Mouse (Mus musculus) midbrain, embryonic 15.5 days (tissue): ENCODE data around the gene Maml1. TPM values are rescaled to one million over a fixed set of nuclear protein-coding genes. Genes with fewer than 3 reads are reported as not detected.
"Not testable (repeated sequence)": the region's sequence is repeated elsewhere in the genome, so short reads cannot be mapped to it uniquely, and the experiment has no call there.

Experiments
- ATAC-seq: fragments of 200-750 bp; cut with Nextera tagmentation; replicated peaks from 2 replicates; pipeline ENCODE4 v1.8.0; 2017; ENCODE audit warnings: moderate TSS enrichment
- H3K27ac ChIP-seq: fragments of 300-500 bp; sonication (generic); 2 replicates; pipeline ENCODE4 v1.5.1; 2015; ENCODE audit warnings: mild to moderate bottlenecking, inconsistent platforms
- H3K27me3 ChIP-seq: fragments of 300-500 bp; sonication (generic); replicated peaks from 2 replicates; pipeline ENCODE4 v1.6.1; 2015; ENCODE audit warnings: inconsistent platforms
- H3K36me3 ChIP-seq: fragments of 300-500 bp; sonication (generic); replicated peaks from 2 replicates; pipeline ENCODE4 v1.6.1; 2015; ENCODE audit warnings: inconsistent platforms
- H3K4me1 ChIP-seq: fragments of 300-500 bp; sonication (generic); 2 replicates; pipeline ENCODE4 v1.6.1; 2015; ENCODE audit warnings: inconsistent platforms
- H3K4me2 ChIP-seq: fragments of 300-500 bp; sonication (generic); 2 replicates; pipeline ENCODE4 v1.6.1; 2015; ENCODE audit warnings: inconsistent platforms, mild to moderate bottlenecking, moderate library complexity
- H3K4me3 ChIP-seq: fragments of 300-500 bp; sonication (generic); 2 replicates; pipeline ENCODE4 v1.5.1; 2015; ENCODE audit warnings: mild to moderate bottlenecking, inconsistent platforms
- H3K9ac ChIP-seq: fragments of 300-500 bp; sonication (generic); 2 replicates; pipeline ENCODE4 v1.6.1; 2015; ENCODE audit warnings: mild to moderate bottlenecking, inconsistent platforms
- H3K9me3 ChIP-seq: fragments of 300-500 bp; sonication (generic); 2 replicates; pipeline ENCODE4 v1.6.1; 2016; ENCODE audit warnings: inconsistent platforms
- WGBS: fragments of 180-500 bp; shearing (Covaris S2); methylation state at CpG from one replicate; pipeline ENCODE4 v1.1.7; 2015; ENCODE audit warnings: mixed read lengths; 5-methylcytosine and 5-hydroxymethylcytosine counted together
- polyA plus RNA-seq: library from polyadenylated mRNA; unstranded; fragments of >200 nt; fragmentation: Nextera tagmentation; extraction: Ambion mirVana; gene quantifications from 2 replicates; pipeline ENCODE4 v1.2.1, GENCODE M21; 2015

Gene Maml1
- polyA plus RNA-seq, 1 experiment from 2014 or later, result 3.8 TPM

- Histone ChIP-seq H3K9ac (no peak overlapping the region), H3K27me3 (no peaks in the 10 kb centered on the region), H3K27ac (no peak overlapping the region), H3K4me1 (peaks cover 38% of the 10 kb centered on the region), H3K4me2 (no peak overlapping the region), H3K9me3 (no peaks in the 10 kb centered on the region), H3K4me3 (no peak overlapping the region), H3K36me3 (no peaks in the 10 kb centered on the region)
- no peak for ATAC-seq
- WGBS, result 93% methylated on average over 6 of the region's 6 CpGs
These were observed 29.1 kb upstream of the Maml1 start for GRCm38 (mm10) chr11:50321239-50321638.

GRCm38 (mm10) chr11:50319343-50319742, 27.2 kb upstream of the Maml1 start:
- ATAC-seq, H3K27me3 ChIP-seq, H3K4me2 ChIP-seq, H3K9ac ChIP-seq, H3K36me3 ChIP-seq, H3K4me3 ChIP-seq, H3K9me3 ChIP-seq, H3K27ac ChIP-seq: not testable (repeated sequence)
- peaks cover 34% of the 10 kb centered on the region for H3K4me1 ChIP-seq
- 89% methylated on average over 4 of the region's 4 CpGs for WGBS

DNA sequence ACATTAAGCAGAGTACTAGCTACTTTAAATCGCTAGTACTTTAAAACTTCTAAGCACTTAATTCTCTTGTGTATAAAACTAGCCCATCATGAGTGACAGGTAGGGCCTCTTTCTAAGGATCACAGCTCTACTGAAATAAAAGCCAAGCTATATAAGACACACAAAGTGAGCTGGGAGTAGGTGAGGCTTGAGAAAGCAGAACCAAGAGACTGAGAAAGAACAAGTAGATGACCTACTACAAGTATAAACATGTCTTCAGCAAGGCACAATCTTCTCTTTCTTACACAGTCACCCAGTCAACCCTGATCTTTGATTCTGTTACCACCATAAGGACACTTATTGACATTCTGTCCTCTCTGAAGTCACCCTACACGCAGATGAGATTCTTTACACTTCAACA, 20.7 kb upstream of the Maml1 start:
- H3K27me3 ChIP-seq, result no peaks in the 10 kb centered on the region
- H3K9ac ChIP-seq, result no peak overlapping the region
- WGBS, result 81% methylated on average over 2 of the region's 2 CpGs
- H3K4me1 ChIP-seq, result no peaks in the 10 kb centered on the region
- no peaks in the 10 kb centered on the region for H3K9me3 ChIP-seq
- no peak overlapping the region for H3K4me2 ChIP-seq
- no peak overlapping the region for H3K27ac ChIP-seq
- ATAC-seq, result no peak
- H3K4me3 ChIP-seq, result no peak overlapping the region
- peaks cover 18% of the 10 kb centered on the region for H3K36me3 ChIP-seq

DNA sequence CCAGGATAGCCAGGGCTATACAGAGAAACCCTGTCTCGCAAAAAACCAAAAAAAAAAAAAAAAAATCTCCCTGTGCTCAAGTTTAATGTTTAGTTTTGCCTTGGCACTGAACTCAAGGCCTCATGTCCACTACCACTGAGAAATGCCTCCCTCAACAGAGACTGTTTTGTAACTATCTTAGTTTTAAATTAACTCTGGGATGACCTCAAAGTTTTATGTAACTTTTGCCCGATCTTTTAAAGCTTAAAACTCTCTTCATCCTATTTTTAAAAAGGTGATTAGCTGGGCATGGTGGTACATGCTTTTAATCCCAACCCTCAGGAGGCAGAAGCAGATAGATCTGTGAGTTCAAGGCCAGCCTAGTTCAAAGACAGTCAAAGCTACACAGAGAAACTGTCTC, 11.3 kb upstream of the Maml1 start:
- 97% methylated on average over 2 of the region's 2 CpGs for WGBS
- Histone ChIP-seq H3K9ac (no peak overlapping the region), H3K27ac (no peak overlapping the region), H3K4me3 (no peak overlapping the region), H3K27me3 (no peaks in the 10 kb centered on the region), H3K4me1 (no peaks in the 10 kb centered on the region), H3K9me3 (no peaks in the 10 kb centered on the region), H3K4me2 (no peak overlapping the region), H3K36me3 (peaks cover 60% of the 10 kb centered on the region)
- ATAC-seq, result no peak

DNA sequence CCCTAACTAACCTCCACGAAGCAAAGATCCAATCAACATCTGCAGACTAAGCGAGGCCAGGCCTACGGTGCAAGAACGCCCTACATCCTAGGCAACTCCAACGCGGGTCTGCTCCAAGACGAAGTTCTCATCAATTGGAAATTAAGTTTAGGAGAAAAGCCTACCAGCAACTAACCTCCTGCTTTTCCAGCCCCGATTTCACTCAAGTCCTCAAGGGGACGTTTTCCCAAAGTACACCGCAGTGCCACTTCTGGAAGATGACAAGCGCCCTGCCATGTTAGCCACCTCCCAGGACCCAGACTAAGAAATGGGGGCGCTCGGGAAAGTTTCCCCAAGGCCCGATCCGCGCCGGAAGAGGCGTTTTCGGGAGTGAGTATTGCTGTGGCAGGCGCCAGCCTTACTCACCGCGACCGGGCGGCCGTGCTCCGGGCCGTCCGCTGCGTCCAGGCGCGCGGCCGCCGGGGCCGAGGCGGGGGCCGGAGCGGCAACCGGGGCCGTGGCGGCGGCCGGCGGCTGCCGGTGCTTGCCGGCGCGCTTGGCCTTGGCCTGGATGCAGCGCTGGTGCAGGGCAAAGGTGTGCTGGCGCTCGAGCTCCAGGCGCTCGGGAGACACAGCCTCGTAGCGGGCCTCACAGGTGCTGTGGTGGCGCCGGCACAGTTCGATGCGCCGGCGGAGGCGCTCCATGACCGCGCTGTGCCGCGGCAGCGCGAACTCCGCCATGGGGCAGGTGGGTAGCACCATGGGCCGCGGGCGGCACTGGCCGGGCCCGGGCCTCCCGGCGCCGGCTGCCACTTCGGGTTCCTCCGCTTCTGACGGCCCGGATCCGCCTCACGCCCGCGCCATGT, 568 bp downstream of the Maml1 start:
- Histone ChIP-seq H3K4me1 (peaks cover 34% of the 10 kb centered on the region), H3K9me3 (no peaks in the 10 kb centered on the region), H3K4me3 (peak overlapping the region; percentile 76), H3K36me3 (peaks cover 20% of the 10 kb centered on the region), H3K4me2 (peak overlapping the region; percentile 79), H3K27ac (peak overlapping the region; percentile 96), H3K9ac (peak overlapping the region; percentile 66), H3K27me3 (no peaks in the 10 kb centered on the region)
- whole genome bisulfite sequencing, result 0% methylated on average over 84 of the region's 85 CpGs
- ATAC-seq, result peak; percentile 86

DNA sequence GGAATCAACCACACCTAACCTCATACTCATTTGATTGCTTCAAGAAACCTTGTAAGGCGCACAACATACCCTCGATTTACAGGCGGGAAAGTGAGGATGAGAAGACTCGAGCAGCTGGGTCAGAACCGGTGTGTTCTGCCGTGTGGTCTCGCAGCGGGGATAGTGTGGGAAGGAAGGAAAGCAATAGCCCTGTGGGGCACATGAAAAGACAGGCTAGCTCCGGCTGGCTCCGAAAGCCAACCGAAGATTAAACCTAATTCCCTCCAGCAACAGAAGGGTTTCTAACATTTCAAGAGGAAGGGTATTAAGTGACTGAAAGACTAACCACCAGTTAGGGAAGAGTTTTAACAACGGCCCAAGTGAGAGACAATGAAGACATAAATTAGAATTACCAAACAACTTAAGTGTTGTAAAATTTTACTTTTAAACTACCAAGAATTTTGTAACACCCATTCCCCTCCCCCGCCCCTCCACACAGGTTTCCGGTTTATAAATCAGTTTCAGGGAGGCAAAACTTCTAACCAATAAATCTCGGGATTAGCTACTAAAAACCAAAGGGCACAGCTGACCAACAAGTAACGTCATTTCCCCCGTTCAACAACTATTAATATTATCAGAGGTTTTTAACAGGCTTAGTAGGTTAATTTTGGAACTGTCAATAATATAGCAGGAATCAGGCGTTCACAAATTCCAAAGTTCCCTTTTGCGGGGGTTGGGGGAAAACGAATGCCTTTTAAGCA, 1.5 kb downstream of the Maml1 start:
- H3K4me1 ChIP-seq, result peaks cover 34% of the 10 kb centered on the region
- H3K4me2 ChIP-seq, result peak overlapping the region; percentile 79
- no peaks in the 10 kb centered on the region for H3K27me3 ChIP-seq
- H3K27ac ChIP-seq, result peak overlapping the region; percentile 96
- H3K9me3 ChIP-seq, result no peaks in the 10 kb centered on the region
- H3K36me3 ChIP-seq, result peaks cover 15% of the 10 kb centered on the region; the same call in 1 of the 2 replicates
- no peak for ATAC-seq
- H3K4me3 ChIP-seq, result peak overlapping the region; percentile 76
- 9% methylated on average over 20 of the region's 20 CpGs for WGBS
- H3K9ac ChIP-seq, result peak overlapping the region; percentile 66

- Histone ChIP-seq H3K9me3 (no peaks in the 10 kb centered on the region), H3K27me3 (no peaks in the 10 kb centered on the region), H3K36me3 (0 out of 2 replicates have a peak, but pooled peaks cover 5% of the 10 kb centered on the region), H3K4me2 (no peak overlapping the region), H3K4me3 (no peak overlapping the region), H3K27ac (no peak overlapping the region), H3K9ac (no peak overlapping the region), H3K4me1 (peaks cover 31% of the 10 kb centered on the region)
- no peak for ATAC-seq
- WGBS, result 84% methylated on average over 1 of the region's 1 CpGs
These were observed 5.7 kb downstream of the Maml1 start for GRCm38 (mm10) chr11:50286428-50286827.

GRCm38 (mm10) chr11:50285696-50286095, 6.4 kb downstream of the Maml1 start:
- Histone ChIP-seq H3K9me3 (no peaks in the 10 kb centered on the region), H3K9ac (no peak overlapping the region), H3K27me3 (no peaks in the 10 kb centered on the region), H3K4me1 (peaks cover 27% of the 10 kb centered on the region), H3K4me2 (no peak overlapping the region), H3K4me3 (no peak overlapping the region), H3K36me3 (peaks cover 8% of the 10 kb centered on the region; the same call in 1 of the 2 replicates), H3K27ac (no peak overlapping the region)
- no peak for ATAC-seq
- 93% methylated on average over 7 of the region's 7 CpGs for WGBS

DNA sequence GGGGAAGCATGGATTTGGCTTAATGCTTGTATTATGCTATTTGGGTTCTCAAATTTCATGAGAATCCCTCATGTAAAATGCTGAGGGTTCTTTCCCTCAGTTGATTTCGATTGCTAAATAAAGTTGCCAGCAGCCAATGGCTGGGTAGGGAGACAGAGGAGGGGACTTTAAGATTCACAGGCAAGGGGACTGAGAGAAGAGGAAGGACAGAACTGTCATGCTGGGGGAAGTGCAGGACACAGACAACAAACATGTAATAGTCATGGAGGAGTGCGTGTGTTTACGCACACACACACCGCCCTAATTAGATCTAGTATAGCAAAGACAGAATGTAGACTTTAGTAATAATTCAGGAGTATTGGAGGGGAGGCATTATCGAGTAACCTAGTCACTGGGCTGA, 6.8 kb downstream of the Maml1 start:
- Histone ChIP-seq H3K9ac (no peak overlapping the region), H3K27me3 (no peaks in the 10 kb centered on the region), H3K4me3 (no peak overlapping the region), H3K9me3 (no peaks in the 10 kb centered on the region), H3K36me3 (peaks cover 9% of the 10 kb centered on the region; the same call in 1 of the 2 replicates), H3K27ac (no peak overlapping the region), H3K4me1 (peaks cover 23% of the 10 kb centered on the region), H3K4me2 (no peak overlapping the region)
- no peak for ATAC-seq
- 93% methylated on average over 5 of the region's 5 CpGs for WGBS

DNA sequence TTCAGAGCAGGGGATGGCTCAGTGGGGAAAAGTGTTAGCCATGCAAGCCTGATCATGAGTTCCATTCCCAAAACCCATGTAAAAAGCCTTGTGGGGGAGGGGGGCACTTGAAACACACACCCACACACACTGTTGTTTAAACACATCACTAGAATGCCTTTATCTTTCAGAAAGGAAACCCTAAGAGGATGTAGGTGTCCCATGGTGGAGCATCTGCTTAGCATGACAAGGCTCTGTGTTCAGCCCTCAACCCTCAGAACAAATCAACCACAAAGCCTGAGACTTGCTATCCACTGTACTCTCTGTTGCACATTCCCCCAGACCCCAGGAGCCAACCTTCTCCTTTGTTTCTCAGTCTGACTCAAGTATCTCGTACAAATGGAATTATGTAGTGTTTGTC, 12.1 kb downstream of the Maml1 start:
- H3K9me3 ChIP-seq, result no peaks in the 10 kb centered on the region
- H3K4me1 ChIP-seq, result no peaks in the 10 kb centered on the region
- H3K4me2 ChIP-seq, result no peak overlapping the region
- H3K27me3 ChIP-seq, result no peaks in the 10 kb centered on the region
- H3K4me3 ChIP-seq, result no peak overlapping the region
- ATAC-seq, result no peak
- peaks cover 4% of the 10 kb centered on the region; the same call in 1 of the 2 replicates for H3K36me3 ChIP-seq
- WGBS, result 72% methylated on average over 1 of the region's 1 CpGs
- H3K9ac ChIP-seq, result no peak overlapping the region
- no peak overlapping the region for H3K27ac ChIP-seq

GRCm38 (mm10) chr11:50279005-50279404, 13.1 kb downstream of the Maml1 start:
- peaks cover 4% of the 10 kb centered on the region; the same call in 1 of the 2 replicates for H3K36me3 ChIP-seq
- no peak overlapping the region for H3K27ac ChIP-seq
- no peak for ATAC-seq
- no peaks in the 10 kb centered on the region for H3K9me3 ChIP-seq
- H3K4me2 ChIP-seq, result no peak overlapping the region
- H3K4me1 ChIP-seq, result no peaks in the 10 kb centered on the region
- H3K9ac ChIP-seq, result no peak overlapping the region
- H3K27me3 ChIP-seq, result no peaks in the 10 kb centered on the region
- H3K4me3 ChIP-seq, result no peak overlapping the region
- 92% methylated on average over 4 of the region's 4 CpGs for WGBS

DNA sequence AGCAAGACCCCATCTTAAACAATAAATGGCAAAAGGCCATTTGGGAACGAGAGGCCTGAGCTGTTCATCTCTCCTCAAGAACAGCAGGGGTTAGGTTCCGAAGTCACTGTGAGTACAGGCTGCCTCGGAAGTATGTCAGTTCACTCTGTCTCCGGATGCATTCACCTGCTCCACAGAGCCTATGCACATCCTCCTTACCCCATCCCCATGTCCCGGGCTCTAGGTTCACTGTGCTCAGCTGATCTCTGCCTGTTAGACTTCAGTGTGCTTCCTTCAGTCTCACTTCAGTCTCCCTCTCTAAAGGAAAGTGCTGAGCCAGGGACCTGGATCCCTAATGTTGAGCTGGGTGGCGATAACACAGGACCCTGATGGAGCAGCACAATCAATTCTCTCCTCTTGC, 14.4 kb downstream of the Maml1 start:
- H3K4me1 ChIP-seq, result 0 out of 2 replicates have a peak, but pooled peaks cover 1% of the 10 kb centered on the region
- H3K36me3 ChIP-seq, result peaks cover 4% of the 10 kb centered on the region; the same call in 1 of the 2 replicates
- H3K27ac ChIP-seq, result no peak overlapping the region
- no peak overlapping the region for H3K4me2 ChIP-seq
- H3K4me3 ChIP-seq, result no peak overlapping the region
- no peaks in the 10 kb centered on the region for H3K27me3 ChIP-seq
- no peak for ATAC-seq
- H3K9ac ChIP-seq, result no peak overlapping the region
- WGBS, result 91% methylated on average over 6 of the region's 6 CpGs
- H3K9me3 ChIP-seq, result no peaks in the 10 kb centered on the region
